Mouse (Mus musculus) ovary, postnatal 10 days (tissue): ENCODE measurements around the gene Arid1b.

Experiments
- DNase-seq: peaks from one replicate; pipeline ENCODE4 v3.0.0; 2022; ENCODE audit warnings: low spot score

Arid1b gene

GRCm38 (mm10) chr17:5163251-5163826, 169.2 kb downstream of the Arid1b start:
- no peak for DNase-seq

DNA sequence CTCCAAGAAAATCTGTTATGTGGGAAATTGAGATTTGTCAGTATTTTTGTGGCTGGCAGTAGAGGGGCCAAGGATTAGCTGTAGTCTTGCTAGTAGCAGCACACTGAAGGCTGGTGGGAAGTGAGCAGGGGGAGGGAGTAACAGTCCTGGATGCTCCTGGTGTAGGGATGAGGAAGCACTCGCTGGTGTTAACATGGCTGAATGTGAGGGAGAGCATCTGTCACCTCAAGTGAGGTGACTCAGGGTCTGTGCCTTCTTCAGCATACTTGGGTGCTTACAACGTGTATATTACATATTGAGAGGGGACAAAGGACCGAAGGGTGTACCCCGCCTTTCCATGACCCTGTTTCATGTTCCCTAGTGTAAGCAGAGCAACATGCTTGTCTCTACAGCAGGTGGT, 170.7 kb downstream of the Arid1b start:
- DNase-seq, result no peak

- no peak for DNase-seq
Observed at GRCm38 (mm10) chr17:5165201-5165825, 171.2 kb downstream of the Arid1b start.

GRCm38 (mm10) chr17:5166175-5166574, 172.0 kb downstream of the Arid1b start:
- no peak for DNase-seq

DNA sequence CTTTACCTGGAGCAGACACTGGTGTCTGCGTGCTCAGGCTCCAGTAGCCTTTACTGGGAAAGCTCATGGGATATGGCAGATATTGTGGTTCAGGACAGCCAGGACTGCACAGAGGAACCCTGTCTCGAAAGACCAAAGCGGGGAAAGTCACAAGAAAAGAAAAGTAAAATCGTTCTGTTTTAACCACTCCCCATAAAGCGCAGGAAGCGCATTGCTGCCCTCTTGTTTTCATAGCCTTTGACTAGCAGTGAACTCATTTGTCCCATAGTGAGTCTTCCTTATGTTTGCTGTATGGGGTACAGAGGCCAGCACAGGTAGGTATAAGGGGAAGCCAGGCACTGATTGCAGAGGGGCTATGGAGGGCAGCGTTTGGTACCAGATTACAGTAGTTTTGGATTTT, 173.9 kb downstream of the Arid1b start:
- DNase-seq, result no peak

- no peak for DNase-seq
Observed at GRCm38 (mm10) chr17:5168640-5169039, 174.5 kb downstream of the Arid1b start.

DNA sequence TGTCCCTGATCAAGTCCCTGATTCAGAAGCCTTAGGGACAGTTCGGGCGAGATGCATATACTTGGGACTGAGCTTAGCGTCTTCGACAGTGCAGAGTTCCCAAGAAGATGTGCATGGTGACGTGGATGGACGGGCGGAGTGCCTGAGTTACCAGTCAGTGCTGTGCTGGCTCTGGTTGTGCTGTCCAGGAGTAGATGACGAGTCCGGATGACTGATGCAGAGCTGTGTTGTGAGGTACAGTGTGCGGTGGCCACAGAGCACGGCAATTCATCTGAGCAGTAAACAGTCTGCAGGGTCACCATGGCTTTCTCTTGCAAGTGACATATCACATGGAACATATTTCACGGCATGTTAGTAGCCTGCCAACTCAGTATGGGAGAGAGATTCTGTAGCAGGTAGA, 176.2 kb downstream of the Arid1b start:
- DNase-seq, result no peak

- DNase-seq, result no peak
Observed at GRCm38 (mm10) chr17:5171467-5171866, 177.3 kb downstream of the Arid1b start.

DNA sequence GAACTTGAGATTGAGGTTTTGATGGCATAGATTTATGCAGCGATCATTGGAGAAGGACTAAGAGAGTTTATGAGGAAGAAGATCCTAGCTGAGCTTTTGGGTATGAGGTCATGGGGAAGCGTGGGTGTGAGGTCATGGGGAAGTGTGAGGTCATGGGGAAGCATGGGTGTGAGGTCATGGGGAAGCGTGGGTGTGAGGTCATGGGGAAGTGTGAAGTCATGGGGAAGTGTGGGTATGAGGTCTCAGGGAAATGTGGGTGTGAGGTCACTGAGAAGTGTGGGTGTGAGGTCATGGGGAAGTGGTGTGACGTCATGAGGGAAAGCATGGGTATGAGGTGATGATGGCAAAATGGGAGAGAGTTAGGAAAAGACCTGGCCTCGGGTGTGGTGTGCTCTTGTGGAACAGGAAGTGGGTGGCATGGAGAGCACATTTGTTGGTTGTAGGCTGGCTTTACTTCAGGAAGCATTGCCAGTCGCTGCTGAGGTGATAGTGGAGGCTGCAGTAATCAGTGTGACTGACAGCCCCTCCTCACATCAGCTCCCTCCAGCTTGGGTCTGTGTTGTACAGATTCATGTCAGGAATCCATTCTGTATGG, 180.4 kb downstream of the Arid1b start:
- DNase-seq, result no peak

- no peak for DNase-seq
Observed at GRCm38 (mm10) chr17:5175535-5175934, 181.4 kb downstream of the Arid1b start.

- no peak for DNase-seq
Observed at GRCm38 (mm10) chr17:5176315-5176714, 182.2 kb downstream of the Arid1b start.

DNA sequence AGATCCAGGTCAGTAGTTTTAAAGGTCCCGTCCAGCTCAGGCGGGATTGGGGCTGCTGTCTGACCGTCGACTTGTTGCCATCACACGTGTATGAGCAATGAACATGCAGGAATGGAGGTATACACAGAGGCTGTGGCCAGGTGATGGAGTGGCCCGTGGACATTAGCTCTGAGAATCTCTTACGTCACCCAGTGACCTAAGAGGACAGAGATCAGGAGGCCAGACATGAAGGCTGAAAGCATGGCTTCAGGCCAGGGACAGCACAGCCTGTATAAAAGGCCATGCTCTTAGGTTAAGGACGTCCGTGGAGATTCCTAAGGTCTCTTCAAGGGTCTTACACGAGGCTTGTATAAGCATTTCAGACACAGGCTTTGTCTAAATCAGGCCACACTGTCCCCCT, 184.4 kb downstream of the Arid1b start:
- no peak for DNase-seq

DNA sequence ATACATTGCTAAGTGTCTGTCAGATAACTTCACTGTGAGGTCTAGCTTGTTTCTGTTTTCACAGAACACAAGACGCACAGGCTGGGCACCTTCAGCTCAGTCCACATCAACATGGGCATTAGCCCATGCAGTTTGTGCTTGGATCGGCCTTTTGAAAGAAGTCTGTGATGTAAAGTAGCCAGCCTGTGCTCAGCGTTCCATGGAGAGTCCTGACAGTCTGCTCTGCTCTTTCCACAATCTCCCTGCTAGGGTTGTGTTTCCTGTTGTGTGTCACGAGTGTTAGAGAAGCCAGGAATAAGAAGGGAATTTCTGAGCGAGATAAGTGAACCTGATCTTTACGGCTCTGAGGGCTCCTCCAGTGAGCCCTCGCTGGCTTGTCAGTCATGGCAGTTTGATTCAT, 184.9 kb downstream of the Arid1b start:
- DNase-seq, result no peak

GRCm38 (mm10) chr17:5179412-5179811, 185.3 kb downstream of the Arid1b start:
- DNase-seq, result no peak

DNA sequence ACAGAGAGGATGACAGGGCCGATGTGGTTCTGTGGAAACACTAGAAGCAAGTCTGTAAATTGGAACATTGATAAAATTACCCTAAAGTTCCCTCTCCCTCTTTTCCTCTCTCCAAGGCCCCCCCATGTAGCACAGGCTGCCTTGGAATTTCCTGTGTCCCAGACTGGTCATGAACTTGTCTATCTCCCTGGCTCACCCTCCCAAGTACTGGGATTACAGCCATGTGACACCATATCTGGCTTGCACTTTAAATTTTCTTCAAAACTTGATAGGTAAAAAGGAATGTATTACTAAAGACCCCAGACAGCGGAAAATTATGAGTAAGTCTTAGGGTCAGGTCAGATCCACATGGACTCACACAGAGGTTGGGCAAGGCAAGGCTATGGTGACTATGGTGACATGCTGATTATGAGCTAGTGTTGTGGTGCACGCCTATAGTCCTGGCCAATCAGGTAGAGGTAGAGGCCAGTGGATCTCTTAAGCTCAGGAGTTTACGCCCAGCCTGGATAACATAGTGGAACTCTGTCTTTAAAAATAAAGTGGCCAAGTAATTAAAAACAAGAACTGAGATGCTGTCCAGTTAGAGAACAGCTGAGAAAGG, 185.9 kb downstream of the Arid1b start:
- DNase-seq, result no peak

GRCm38 (mm10) chr17:5180925-5181324, 186.8 kb downstream of the Arid1b start:
- no peak for DNase-seq

GRCm38 (mm10) chr17:5182493-5182892, 188.4 kb downstream of the Arid1b start:
- no peak for DNase-seq

DNA sequence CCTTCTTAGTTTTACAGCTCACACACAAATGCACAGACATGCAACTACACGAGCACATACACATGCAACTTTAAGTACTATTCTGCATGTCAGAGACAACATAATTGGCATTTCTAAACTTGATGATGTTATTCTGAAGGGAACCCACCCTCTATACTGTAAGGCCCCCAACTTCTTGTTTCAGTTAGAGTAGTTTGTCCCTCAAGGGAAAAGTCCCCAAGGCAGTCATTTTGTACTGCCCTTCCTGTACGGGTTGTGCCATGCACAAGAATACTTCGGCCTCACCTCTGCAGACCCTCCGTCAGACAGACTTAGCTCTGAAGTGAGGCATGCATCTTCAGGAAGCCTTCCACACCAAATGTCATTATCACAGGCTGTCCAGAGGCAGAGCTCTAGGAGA, 191.4 kb downstream of the Arid1b start:
- no peak for DNase-seq

DNA sequence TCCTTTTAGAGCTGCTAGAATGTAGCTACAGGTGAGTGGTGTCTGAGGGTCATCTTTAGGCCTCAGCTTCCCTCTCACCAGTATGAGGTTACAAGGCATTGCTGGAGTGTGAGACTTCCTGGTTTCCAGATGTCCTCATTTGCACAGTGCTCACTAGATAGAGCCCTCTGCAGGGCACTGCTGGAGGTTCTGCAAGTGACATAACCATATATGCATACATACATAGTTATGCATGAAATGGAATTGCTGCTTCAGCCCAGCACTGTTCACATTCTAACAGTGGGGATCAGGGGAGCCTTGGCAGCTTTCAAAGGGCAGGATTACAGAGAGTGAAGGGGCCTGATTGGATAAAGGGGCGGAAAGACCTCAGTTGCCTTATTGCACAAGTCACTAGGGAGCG, 193.4 kb downstream of the Arid1b start:
- no peak for DNase-seq

DNA sequence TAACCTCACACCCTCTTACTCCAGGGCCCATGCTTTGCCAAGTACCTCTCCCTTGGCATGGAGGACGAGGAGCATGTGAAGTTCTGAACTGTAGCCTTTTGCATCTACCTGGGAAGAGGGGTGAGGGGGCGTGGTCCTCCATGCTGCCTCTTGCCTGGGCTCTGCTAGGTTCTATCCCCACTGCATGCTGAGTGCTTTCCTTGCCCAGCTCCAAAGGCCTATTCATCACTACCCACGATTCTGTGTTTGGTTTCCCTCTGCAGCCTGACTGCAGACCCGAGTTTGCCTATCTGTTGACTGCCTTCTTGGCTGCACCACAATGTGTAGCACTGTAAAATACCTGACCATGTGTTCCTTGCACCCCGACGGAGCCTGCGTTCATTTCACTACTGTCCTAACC, 194.3 kb downstream of the Arid1b start:
- no peak for DNase-seq

- peak; percentile 93 for DNase-seq
Observed at GRCm38 (mm10) chr17:5189551-5190351, 195.6 kb downstream of the Arid1b start.

- no peak for DNase-seq
Observed at GRCm38 (mm10) chr17:5190367-5190766, 196.2 kb downstream of the Arid1b start.
